Mouse (Mus musculus) forebrain, postnatal 0 days (tissue): ENCODE measurements at regions not wholly inside any gene's neighbourhood (a gene's known extent, or its start where the extent isn't known, plus 50 kb on each side); places are given as distances from the start of the nearest gene placed in this dataset.

ENCODE experiments used
- ATAC-seq: fragments of 200-750 bp; cut with Nextera tagmentation; 2 replicates; pipeline ENCODE4 v1.8.0; 2017; ENCODE audit warnings: mild to moderate bottlenecking, moderate library complexity
- DNase-seq: peaks from one replicate; pipeline ENCODE4 v3.0.0-alpha.2; 2015
- H3K27ac ChIP-seq: fragments of 300-500 bp; sonication (generic); 2 replicates; pipeline ENCODE4 v1.5.1; 2014; ENCODE audit warnings: low read depth, mild to moderate bottlenecking, antibody characterized with exemption, low read length, moderate library complexity, mixed read lengths
- H3K27me3 ChIP-seq: fragments of 300-500 bp; sonication (generic); 2 replicates; pipeline ENCODE4 v1.6.1; 2014; ENCODE audit warnings: mild to moderate bottlenecking, low read length, mixed read lengths; ENCODE audit not compliant: insufficient read depth
- H3K36me3 ChIP-seq: fragments of 300-500 bp; sonication (generic); 2 replicates; pipeline ENCODE4 v1.6.1; 2014; ENCODE audit warnings: mild to moderate bottlenecking, moderate library complexity; ENCODE audit not compliant: insufficient read depth
- H3K4me1 ChIP-seq: fragments of 300-500 bp; sonication (generic); 2 replicates; pipeline ENCODE4 v1.6.1; 2014; ENCODE audit warnings: antibody characterized with exemption; ENCODE audit not compliant: insufficient read depth
- H3K4me2 ChIP-seq: fragments of 300-500 bp; sonication (generic); 2 replicates; pipeline ENCODE4 v1.6.1; 2014; ENCODE audit warnings: low read depth, mild to moderate bottlenecking, moderate library complexity
- H3K4me3 ChIP-seq: fragments of 300-500 bp; sonication (generic); 2 replicates; pipeline ENCODE4 v1.5.1; 2014; ENCODE audit warnings: low read depth, low read length, mixed read lengths
- H3K9ac ChIP-seq: fragments of 300-500 bp; sonication (generic); 2 replicates; pipeline ENCODE4 v1.6.1; 2014; ENCODE audit warnings: mild to moderate bottlenecking
- H3K9me3 ChIP-seq: fragments of 300-500 bp; sonication (generic); 2 replicates; pipeline ENCODE4 v1.6.1; 2016; ENCODE audit warnings: low read length
- CTCF ChIP-seq: sonication (generic); IDR thresholded peaks from 2 replicates; pipeline ENCODE4 v1.5.1; 2016; ENCODE audit warnings: antibody characterized with exemption, control low read depth, low read depth
- WGBS: fragments of 180-500 bp; shearing (Covaris S2); extraction: QIAGEN DNeasy Blood & Tissue Kit; methylation state at CpG from one replicate; pipeline ENCODE4 v1.1.7; 2014; 5-methylcytosine and 5-hydroxymethylcytosine counted together

DNA sequence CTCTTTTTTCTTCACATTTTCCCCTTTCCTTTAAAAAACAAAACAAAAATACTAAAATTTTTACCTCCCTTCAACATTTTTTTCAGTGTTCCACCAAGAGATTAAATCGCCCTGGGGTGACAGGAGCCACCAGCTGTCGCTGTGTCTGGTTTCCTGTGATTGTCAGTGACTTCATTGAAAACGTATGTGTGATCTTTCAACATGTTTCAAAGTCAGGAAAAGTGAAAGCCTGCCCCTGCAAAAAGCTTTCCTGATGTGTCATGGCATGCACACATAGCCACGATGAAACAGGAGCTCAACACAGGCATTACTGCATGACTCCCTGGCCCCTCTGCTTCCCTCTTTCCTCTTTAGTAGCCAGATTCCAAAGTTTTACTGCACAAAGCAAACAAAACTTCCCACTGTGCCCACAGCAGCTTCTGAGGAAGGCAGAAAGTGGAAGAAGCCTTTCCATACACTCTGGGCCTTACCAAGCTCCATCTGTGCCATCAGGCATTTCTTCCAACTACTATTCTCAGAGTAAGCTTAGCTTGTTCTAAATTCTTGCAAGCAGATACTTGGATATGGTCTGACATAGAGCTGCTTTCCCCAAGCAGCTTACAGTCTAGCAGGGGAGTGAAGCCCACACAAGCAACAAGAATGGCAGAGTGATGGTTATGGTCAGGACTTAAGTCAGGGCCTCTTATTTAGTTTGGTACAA is 186.8 kb upstream of the A1bg start:
- WGBS, result 27% methylated on average over 4 of the region's 4 CpGs
- Histone ChIP-seq H3K36me3 (no peaks in the 10 kb centered on the region), H3K4me1 (no peaks in the 10 kb centered on the region), H3K4me2 (no peak overlapping the region), H3K27ac (no peak overlapping the region), H3K9ac (no peak overlapping the region), H3K27me3 (no peaks in the 10 kb centered on the region), H3K4me3 (no peak overlapping the region), H3K9me3 (no peaks in the 10 kb centered on the region)
- TF ChIP-seq CTCF, result no peak
- ATAC-seq (peak; percentile 63), DNase-seq (peak; percentile 45)

DNA sequence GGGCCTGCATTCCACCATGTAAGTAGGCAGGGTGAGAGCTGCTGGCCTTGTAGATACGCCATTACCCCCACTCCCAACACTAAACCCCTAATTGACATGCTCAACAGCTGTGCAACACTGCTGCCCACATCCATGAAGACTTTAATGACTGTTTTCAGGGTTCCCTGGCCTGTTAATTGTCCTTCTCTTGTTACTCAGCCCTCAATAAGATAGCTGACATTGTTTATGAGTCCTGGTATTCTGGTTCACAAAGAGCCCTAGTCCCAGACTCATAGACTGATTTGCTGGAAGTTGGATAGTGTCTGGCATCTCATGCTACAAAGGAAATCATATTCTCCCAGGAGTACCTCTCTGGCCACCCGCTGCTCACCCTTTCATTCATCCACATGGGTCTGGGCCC is 186.1 kb upstream of the A1bg start:
- ATAC-seq (peak; percentile 53), DNase-seq (no peak)
- H3K27ac ChIP-seq, result no peak overlapping the region
- no peak overlapping the region for H3K9ac ChIP-seq
- H3K36me3 ChIP-seq, result no peaks in the 10 kb centered on the region
- no peaks in the 10 kb centered on the region for H3K4me1 ChIP-seq
- no peak overlapping the region for H3K4me2 ChIP-seq
- H3K9me3 ChIP-seq, result no peaks in the 10 kb centered on the region
- H3K4me3 ChIP-seq, result no peak overlapping the region
- no peaks in the 10 kb centered on the region for H3K27me3 ChIP-seq
- 30% methylated on average over 2 of the region's 2 CpGs for WGBS
- TF ChIP-seq CTCF, result no peak

DNA sequence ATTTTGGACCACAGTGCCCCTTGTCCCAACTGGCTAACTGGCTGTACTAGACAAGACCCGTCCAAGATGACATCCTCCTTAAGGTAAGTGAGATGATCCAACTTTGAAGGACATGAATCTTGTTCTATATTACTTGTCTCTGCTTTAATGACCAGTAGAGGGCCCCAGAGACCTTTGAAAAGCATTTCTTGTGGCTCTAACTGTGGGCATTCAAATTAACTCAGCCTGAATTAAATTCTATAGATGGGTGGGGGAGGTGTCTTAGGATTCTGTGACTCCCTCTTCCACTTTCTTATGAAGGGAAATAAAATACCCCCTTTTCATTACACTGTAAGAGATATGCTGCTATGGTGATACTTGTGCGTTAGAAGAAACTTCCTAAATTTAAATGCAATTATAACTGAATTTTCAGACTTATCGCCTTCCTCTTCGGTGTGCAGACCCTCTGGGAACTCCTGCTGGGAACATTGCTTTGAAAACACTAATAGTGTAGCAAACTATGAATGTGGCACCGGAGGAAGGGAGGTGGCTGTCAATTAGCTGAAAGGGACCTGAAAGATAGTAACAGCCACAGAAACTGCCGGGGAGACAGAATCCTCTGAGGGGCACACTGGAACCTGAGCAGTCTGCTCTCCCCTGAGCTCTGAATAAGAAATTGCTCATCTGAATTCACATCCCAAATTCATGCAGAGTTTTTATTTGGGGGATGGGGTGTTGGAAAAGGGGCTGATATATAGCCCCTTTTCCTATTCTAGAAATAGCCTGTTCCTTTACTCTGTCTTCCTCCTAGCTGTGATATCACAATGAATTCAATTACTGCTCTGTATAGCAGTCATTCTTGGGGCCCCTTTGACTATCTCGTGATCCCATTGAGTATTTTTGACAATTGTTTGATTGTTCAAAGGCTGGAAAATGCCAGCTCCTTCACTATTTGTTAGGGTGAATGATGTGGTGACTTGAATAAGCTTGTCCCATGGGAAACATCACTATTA is 179.9 kb upstream of the A1bg start:
- ATAC-seq (peak; percentile 81), DNase-seq (peak; percentile 88)
- H3K36me3 ChIP-seq, result no peaks in the 10 kb centered on the region
- no peaks in the 10 kb centered on the region for H3K9me3 ChIP-seq
- peak; percentile 81 for TF ChIP-seq CTCF
- H3K4me3 ChIP-seq, result no peak overlapping the region
- H3K9ac ChIP-seq, result no peak overlapping the region
- peak overlapping the region; percentile 21 for H3K4me2 ChIP-seq
- H3K27ac ChIP-seq, result no peak overlapping the region
- no peaks in the 10 kb centered on the region; the same call in 1 of the 2 replicates for H3K4me1 ChIP-seq
- H3K27me3 ChIP-seq, result no peaks in the 10 kb centered on the region
- 5% methylated on average over 7 of the region's 7 CpGs for WGBS

DNA sequence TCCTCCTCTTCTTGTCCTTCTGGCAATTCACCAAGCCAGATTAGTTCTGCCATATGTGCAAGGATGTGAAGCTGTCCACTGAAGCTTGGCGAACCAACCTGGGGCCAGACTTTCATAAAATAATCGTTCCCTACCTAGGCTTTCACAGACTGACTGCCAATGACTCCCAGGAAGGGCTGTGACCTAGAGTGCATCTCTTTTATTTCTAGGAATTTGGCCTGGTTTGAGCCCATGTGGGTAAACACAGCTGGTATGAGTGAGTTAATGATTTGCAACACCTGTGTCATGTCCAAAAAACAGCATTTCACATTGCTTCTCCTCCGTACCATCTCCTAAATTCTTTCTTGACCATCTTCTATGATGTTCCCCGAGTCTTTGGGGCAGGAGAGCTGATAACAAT is 178.0 kb upstream of the A1bg start:
- H3K9me3 ChIP-seq, result no peaks in the 10 kb centered on the region
- TF ChIP-seq CTCF, result no peak
- H3K27ac ChIP-seq, result no peak overlapping the region
- WGBS, result 66% methylated on average over 4 of the region's 4 CpGs
- ATAC-seq (no peak), DNase-seq (no peak)
- H3K27me3 ChIP-seq, result no peaks in the 10 kb centered on the region
- H3K36me3 ChIP-seq, result no peaks in the 10 kb centered on the region
- no peaks in the 10 kb centered on the region; the same call in 1 of the 2 replicates for H3K4me1 ChIP-seq
- no peak overlapping the region for H3K4me2 ChIP-seq
- H3K4me3 ChIP-seq, result no peak overlapping the region
- H3K9ac ChIP-seq, result no peak overlapping the region

DNA sequence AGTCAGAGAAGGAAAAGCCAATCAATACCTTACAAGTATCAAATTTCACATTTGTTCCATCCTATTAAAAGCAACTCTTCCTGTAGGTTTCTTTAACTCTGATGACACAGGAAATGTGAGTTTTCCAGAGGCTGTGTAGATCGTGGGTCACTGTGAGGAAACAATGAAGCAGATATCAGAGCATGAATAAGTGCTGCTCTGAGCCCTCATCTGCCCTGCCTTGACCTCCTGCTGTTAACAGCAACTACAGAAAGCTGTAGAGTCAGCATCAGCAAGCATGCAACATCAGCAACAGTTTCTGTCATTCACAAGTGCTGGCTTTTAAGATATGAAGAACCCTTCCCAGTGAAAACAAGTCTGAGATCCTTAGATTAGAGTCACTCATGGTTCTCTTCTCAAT is 176.2 kb upstream of the A1bg start:
- DNase-seq (no peak), ATAC-seq (no peak)
- 69% methylated on average over 1 of the region's 1 CpGs for WGBS
- Histone ChIP-seq H3K27me3 (no peaks in the 10 kb centered on the region), H3K4me1 (no peaks in the 10 kb centered on the region; the same call in 1 of the 2 replicates), H3K9ac (no peak overlapping the region), H3K4me3 (no peak overlapping the region), H3K4me2 (no peak overlapping the region), H3K36me3 (no peaks in the 10 kb centered on the region), H3K9me3 (no peaks in the 10 kb centered on the region), H3K27ac (no peak overlapping the region)
- no peak for TF ChIP-seq CTCF

DNA sequence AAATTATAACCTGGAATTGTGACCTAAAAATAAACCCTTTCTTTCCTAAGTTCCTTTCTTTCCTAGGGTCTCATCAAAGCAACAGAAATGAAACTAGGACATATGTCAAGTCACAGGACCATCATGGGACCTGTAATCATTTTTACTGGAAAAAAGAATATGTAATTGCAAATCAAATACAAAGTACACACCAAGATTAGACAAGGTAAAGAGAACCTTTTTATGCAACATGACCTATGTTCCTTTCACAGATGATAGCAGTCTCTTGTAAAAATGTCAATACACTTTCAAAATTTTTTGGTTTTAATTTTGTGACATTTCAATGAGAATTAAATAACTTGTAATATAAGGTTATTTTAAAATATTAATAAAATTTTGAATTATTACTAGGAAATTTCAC is 175.7 kb upstream of the A1bg start:
- no peak for TF ChIP-seq CTCF
- no peak for DNase-seq
- no peaks in the 10 kb centered on the region for H3K9me3 ChIP-seq
- H3K36me3 ChIP-seq, result no peaks in the 10 kb centered on the region
- no peaks in the 10 kb centered on the region; the same call in 1 of the 2 replicates for H3K4me1 ChIP-seq
- H3K27me3 ChIP-seq, result no peaks in the 10 kb centered on the region
- ATAC-seq, result no peak
- no peak overlapping the region for H3K4me2 ChIP-seq
- H3K4me3 ChIP-seq, result no peak overlapping the region
- H3K9ac ChIP-seq, result no peak overlapping the region
- H3K27ac ChIP-seq, result no peak overlapping the region
